Mouse (Mus musculus) erythroid progenitor cell, adult 5-6 weeks (primary cell): ENCODE measurements around the gene Gid4. TPM values are rescaled to one million over a fixed set of nuclear protein-coding genes. Genes with fewer than 3 reads are reported as not detected.
A peak's percentile ranks its signal among the peaks of the same experiment; 100 is the strongest.

Source experiments
- ATAC-seq: replicated peaks from 2 replicates; pipeline ENCODE4 v1.8.0; 2016; ENCODE audit warnings: moderate number of reproducible peaks, mild to moderate bottlenecking, moderate TSS enrichment, inconsistent platforms; ENCODE audit not compliant: poor library complexity, low FRiP score, severe bottlenecking
- total RNA-seq, 2 experiments: library from RNA; stranded (forward) in 1 of 2; stranded (reverse) in 1 of 2; fragments of 150-400 nt in 1 of 2; fragments of 186-747, 209-891 nt in 1 of 2; gene quantifications; 2 replicates each; pipeline versions ENCODE4 v1.2.3 to v1.2.4; 2015 to 2017; ENCODE audit warnings: low replicate concordance in 2 of 2

The Gid4 gene
- 6.8 and 12.6 TPM in 2 replicates for total RNA-seq (2015; ENCODE audit: low replicate concordance)
- 8.2 and 13.0 TPM in 2 replicates for total RNA-seq (2017; ENCODE audit: low replicate concordance)

- peak; percentile 90 for ATAC-seq
These were observed at the start of gene Gid4 for GRCm38 (mm10) chr11:60416963-60417716. Gene Gid4 (plus strand): TSS chr11:60417145.

- no peak for ATAC-seq
These were observed 49.7 kb upstream of the Gid4 start for GRCm38 (mm10) chr11:60367256-60367655.

GRCm38 (mm10) chr11:60368909-60369308 is 48.0 kb upstream of the Gid4 start:
- ATAC-seq = no peak

- no peak for ATAC-seq
These were observed 47.5 kb upstream of the Gid4 start for GRCm38 (mm10) chr11:60369448-60369847.

GRCm38 (mm10) chr11:60370431-60370830 is 46.5 kb upstream of the Gid4 start:
- ATAC-seq = no peak

- no peak for ATAC-seq
These were observed 42.5 kb upstream of the Gid4 start for GRCm38 (mm10) chr11:60374481-60374880.

- no peak for ATAC-seq
These were observed 33.4 kb upstream of the Gid4 start for GRCm38 (mm10) chr11:60383518-60383917.

GRCm38 (mm10) chr11:60384762-60385421 is 32.1 kb upstream of the Gid4 start:
- no peak for ATAC-seq

- ATAC-seq = no peak
These were observed 31.0 kb upstream of the Gid4 start for GRCm38 (mm10) chr11:60385946-60386345.

GRCm38 (mm10) chr11:60387944-60388343 is 29.0 kb upstream of the Gid4 start:
- ATAC-seq = no peak

GRCm38 (mm10) chr11:60391346-60391745 is 25.6 kb upstream of the Gid4 start:
- no peak for ATAC-seq

GRCm38 (mm10) chr11:60396546-60396945 is 20.4 kb upstream of the Gid4 start:
- no peak for ATAC-seq

- no peak for ATAC-seq
These were observed 19.8 kb upstream of the Gid4 start for GRCm38 (mm10) chr11:60397172-60397571.

- no peak for ATAC-seq
These were observed 10.3 kb upstream of the Gid4 start for GRCm38 (mm10) chr11:60406606-60407005.

- no peak for ATAC-seq
These were observed 4.8 kb upstream of the Gid4 start for GRCm38 (mm10) chr11:60412173-60412572.

GRCm38 (mm10) chr11:60412921-60413320 is 4.0 kb upstream of the Gid4 start:
- ATAC-seq = no peak

GRCm38 (mm10) chr11:60416590-60416962 is 369 bp upstream of the Gid4 start:
- ATAC-seq = peak; percentile 36

GRCm38 (mm10) chr11:60417717-60418472 is 950 bp downstream of the Gid4 start, which contains the start of gene Atpaf2:
Gene Atpaf2 (minus strand): TSS chr11:60418457.
- ATAC-seq = peak; percentile 21; the same call in 1 of the 2 replicates

GRCm38 (mm10) chr11:60418473-60418803 is 1.5 kb downstream of the Gid4 start:
- ATAC-seq = no peak; the same call in 1 of the 2 replicates

GRCm38 (mm10) chr11:60422046-60422668 is 5.2 kb downstream of the Gid4 start:
- ATAC-seq = no peak
